Mouse (Mus musculus) midbrain, embryonic 11.5 days (tissue): ENCODE results near the gene Prkd2. TPM values are rescaled to one million over a fixed set of nuclear protein-coding genes. Genes with fewer than 3 reads are reported as not detected.

Source experiments
- ATAC-seq: fragments of 200-750 bp; cut with Nextera tagmentation; 2 replicates; pipeline ENCODE4 v1.8.0; 2017; ENCODE audit warnings: moderate TSS enrichment, moderate library complexity; ENCODE audit not compliant: low FRiP score
- DNase-seq: peaks from one replicate; pipeline ENCODE4 v3.0.0; 2015; ENCODE audit warnings: low spot score; ENCODE audit errors: missing footprints
- H3K27ac ChIP-seq: fragments of 300-500 bp; sonication (generic); 2 replicates; pipeline ENCODE4 v1.5.1; 2014; ENCODE audit warnings: low read depth, low read length
- H3K27me3 ChIP-seq: fragments of 300-500 bp; sonication (generic); 2 replicates; pipeline ENCODE4 v1.6.1; 2014; ENCODE audit warnings: mild to moderate bottlenecking, low read length, moderate library complexity, mixed read lengths; ENCODE audit not compliant: control insufficient read depth, insufficient read depth
- H3K36me3 ChIP-seq: fragments of 300-500 bp; sonication (generic); 2 replicates; pipeline ENCODE4 v1.6.1; 2014; ENCODE audit warnings: mild to moderate bottlenecking, low read length, moderate library complexity, mixed read lengths; ENCODE audit not compliant: control insufficient read depth, insufficient read depth
- H3K4me1 ChIP-seq: fragments of 300-500 bp; sonication (generic); 2 replicates; pipeline ENCODE4 v1.6.1; 2014; ENCODE audit warnings: low read length; ENCODE audit not compliant: control insufficient read depth, insufficient read depth
- H3K4me2 ChIP-seq: fragments of 300-500 bp; sonication (generic); 2 replicates; pipeline ENCODE4 v1.6.1; 2014; ENCODE audit warnings: mild to moderate bottlenecking, moderate library complexity
- H3K4me3 ChIP-seq: fragments of 300-500 bp; sonication (generic); 2 replicates; pipeline ENCODE4 v1.5.1; 2014; ENCODE audit warnings: low read depth, low read length
- H3K9ac ChIP-seq: fragments of 300-500 bp; sonication (generic); 2 replicates; pipeline ENCODE4 v1.6.1; 2014; ENCODE audit warnings: low read length
- H3K9me3 ChIP-seq: fragments of 300-500 bp; sonication (generic); 2 replicates; pipeline ENCODE4 v1.6.1; 2016; ENCODE audit warnings: low read length; ENCODE audit not compliant: control insufficient read depth
- WGBS: fragments of 180-500 bp; shearing (Covaris S2); extraction: QIAGEN DNeasy Blood & Tissue Kit; methylation state at CpG from one replicate; pipeline ENCODE4 v1.1.7; 2014; 5-methylcytosine and 5-hydroxymethylcytosine counted together
- polyA plus RNA-seq: library from polyadenylated mRNA; unstranded; fragments of >200 nt; fragmentation: Nextera tagmentation; extraction: Ambion mirVana; gene quantifications from 2 replicates; pipeline ENCODE4 v1.2.1, GENCODE M21; 2014

Prkd2 gene
- 9.2 and 10.3 TPM in 2 replicates for polyA plus RNA-seq

DNA sequence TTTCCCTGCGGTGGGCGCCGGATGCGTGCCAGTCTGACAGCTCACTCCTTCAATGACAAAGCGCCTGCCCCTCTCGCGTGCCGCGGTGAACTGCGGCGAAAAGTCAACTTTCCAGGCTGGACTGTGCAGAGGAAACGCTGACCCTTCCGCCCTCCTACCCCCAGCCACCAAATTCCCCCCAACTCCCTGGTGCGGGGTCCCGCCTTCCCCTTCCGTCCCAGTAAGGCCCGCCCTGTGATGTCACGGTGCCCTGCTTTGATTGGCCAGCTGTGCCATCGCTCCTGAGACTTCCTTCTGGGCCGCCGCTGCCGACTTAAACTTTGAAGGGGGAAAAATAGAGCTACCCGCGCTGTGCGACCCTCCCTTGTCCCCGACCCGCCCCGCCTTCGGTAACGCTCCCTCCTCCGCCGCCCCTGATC lies at the start of gene Prkd2:
Prkd2 (plus strand) TSS at position 258 of the 419 bp plus-strand sequence.
- ATAC-seq (peak; percentile 93), DNase-seq (peak; percentile 99)
- Histone ChIP-seq H3K4me2 (peak within 1 kb of the TSS; percentile 60), H3K9ac (peak within 1 kb of the TSS; percentile 61), H3K27me3 (no peaks in the 10 kb centered on the region), H3K27ac (peak within 1 kb of the TSS; percentile 22), H3K4me3 (peak within 1 kb of the TSS; percentile 47), H3K9me3 (no peaks in the 10 kb centered on the region), H3K36me3 (peaks cover 18% of the 10 kb centered on the region; the same call in 1 of the 2 replicates), H3K4me1 (peaks cover 8% of the 10 kb centered on the region)
- under 1% methylated on average over 32 of the region's 32 CpGs for WGBS

- ATAC-seq, result no peak
- Histone ChIP-seq H3K9me3 (no peaks in the 10 kb centered on the region), H3K9ac (no peak overlapping the region), H3K4me2 (no peak overlapping the region), H3K4me1 (no peaks in the 10 kb centered on the region), H3K36me3 (0 out of 2 replicates have a peak, but pooled peaks cover 8% of the 10 kb centered on the region), H3K27ac (no peak overlapping the region), H3K27me3 (no peaks in the 10 kb centered on the region), H3K4me3 (no peak overlapping the region)
- 95% methylated on average over 19 of the region's 19 CpGs for WGBS
- DNase-seq, result no peak
These were observed 49.5 kb upstream of the Prkd2 start for GRCm38 (mm10) chr7:16793010-16793725.

- no peaks in the 10 kb centered on the region for H3K27me3 ChIP-seq
- WGBS, result 93% methylated on average over 5 of the region's 5 CpGs
- 0 out of 2 replicates have a peak, but pooled peaks cover 6% of the 10 kb centered on the region for H3K36me3 ChIP-seq
- H3K4me3 ChIP-seq, result no peak overlapping the region
- no peak for DNase-seq
- no peak overlapping the region for H3K9ac ChIP-seq
- H3K9me3 ChIP-seq, result no peaks in the 10 kb centered on the region
- no peaks in the 10 kb centered on the region for H3K4me1 ChIP-seq
- no peak for ATAC-seq
- no peak overlapping the region for H3K27ac ChIP-seq
- H3K4me2 ChIP-seq, result no peak overlapping the region
These were observed 47.8 kb upstream of the Prkd2 start for GRCm38 (mm10) chr7:16794886-16795285.

GRCm38 (mm10) chr7:16804409-16805028 lies 38.2 kb upstream of the Prkd2 start:
- Histone ChIP-seq H3K4me3 (no peak overlapping the region), H3K36me3 (peaks cover 3% of the 10 kb centered on the region; the same call in 1 of the 2 replicates), H3K4me2 (no peak overlapping the region), H3K9me3 (no peaks in the 10 kb centered on the region), H3K27me3 (no peaks in the 10 kb centered on the region), H3K27ac (no peak overlapping the region), H3K4me1 (no peaks in the 10 kb centered on the region), H3K9ac (no peak overlapping the region)
- peak; percentile 63 for ATAC-seq
- WGBS, result 35% methylated on average over 8 of the region's 8 CpGs
- peak; percentile 92 for DNase-seq

DNA sequence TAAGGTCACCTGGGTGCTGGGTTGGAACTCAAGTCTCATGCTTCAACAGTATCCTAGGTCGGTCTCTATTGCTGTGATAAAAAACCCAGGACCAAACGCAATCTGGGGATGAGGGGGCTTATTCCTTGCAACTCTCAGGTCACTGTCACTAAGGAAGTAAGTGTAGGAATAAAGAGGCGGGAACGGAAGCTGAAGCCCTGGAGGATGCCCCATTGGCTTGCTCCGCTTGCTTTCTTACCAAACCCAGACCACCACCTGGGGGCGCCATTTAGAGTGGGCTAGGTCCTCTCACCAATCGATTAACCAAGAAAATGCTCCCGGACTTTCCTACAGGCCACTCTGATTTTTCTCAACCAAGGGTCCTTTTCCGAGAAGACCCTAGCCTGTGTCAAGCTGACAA lies 34.8 kb upstream of the Prkd2 start:
- 90% methylated on average over 9 of the region's 9 CpGs for WGBS

DNA sequence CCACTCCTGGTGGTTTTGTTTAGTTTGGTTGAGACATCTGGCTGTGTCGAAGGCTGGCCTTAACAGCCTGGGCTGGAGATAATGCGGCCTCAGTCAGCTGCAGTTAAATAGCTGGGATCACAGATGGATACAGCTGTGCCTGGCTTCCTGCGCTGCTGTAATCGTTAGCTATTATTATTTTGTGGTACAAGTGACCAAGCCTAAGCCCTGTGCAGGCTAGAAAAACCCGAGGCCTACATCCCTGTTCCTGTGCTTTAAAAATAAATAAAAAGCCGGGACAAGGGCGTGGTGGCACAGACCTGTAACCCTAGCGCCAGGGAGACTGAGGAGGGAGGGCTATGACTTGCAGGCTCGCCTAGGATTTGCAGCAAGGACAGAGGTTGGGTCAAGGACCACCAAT lies 34.1 kb upstream of the Prkd2 start:
- peaks cover 3% of the 10 kb centered on the region; the same call in 1 of the 2 replicates for H3K36me3 ChIP-seq
- no peak overlapping the region for H3K4me2 ChIP-seq
- no peak overlapping the region for H3K4me3 ChIP-seq
- peaks cover 12% of the 10 kb centered on the region for H3K4me1 ChIP-seq
- no peak overlapping the region for H3K9ac ChIP-seq
- peak; percentile 44 for DNase-seq
- ATAC-seq, result no peak
- no peak overlapping the region for H3K27ac ChIP-seq
- no peaks in the 10 kb centered on the region for H3K9me3 ChIP-seq
- WGBS, result 90% methylated on average over 9 of the region's 9 CpGs
- peaks cover 29% of the 10 kb centered on the region for H3K27me3 ChIP-seq

More for the DNA sequence above, 34.8 kb upstream of the Prkd2 start:
- Histone ChIP-seq H3K9me3 (no peaks in the 10 kb centered on the region), H3K9ac (no peak overlapping the region), H3K4me3 (no peak overlapping the region), H3K4me2 (no peak overlapping the region), H3K4me1 (peaks cover 12% of the 10 kb centered on the region), H3K27ac (no peak overlapping the region), H3K27me3 (peaks cover 27% of the 10 kb centered on the region), H3K36me3 (peaks cover 3% of the 10 kb centered on the region; the same call in 1 of the 2 replicates)
- ATAC-seq (no peak), DNase-seq (peak; percentile 81)

GRCm38 (mm10) chr7:16809739-16810138 lies 33.0 kb upstream of the Prkd2 start:
- ATAC-seq (peak; percentile 34; the same call in 1 of the 2 replicates), DNase-seq (peak; percentile 97)
- Histone ChIP-seq H3K36me3 (peaks cover 3% of the 10 kb centered on the region; the same call in 1 of the 2 replicates), H3K4me2 (no peak overlapping the region), H3K4me1 (peaks cover 13% of the 10 kb centered on the region), H3K9ac (no peak overlapping the region), H3K27me3 (peaks cover 29% of the 10 kb centered on the region), H3K4me3 (no peak overlapping the region), H3K9me3 (no peaks in the 10 kb centered on the region), H3K27ac (no peak overlapping the region)
- WGBS, result 34% methylated on average over 10 of the region's 10 CpGs

DNA sequence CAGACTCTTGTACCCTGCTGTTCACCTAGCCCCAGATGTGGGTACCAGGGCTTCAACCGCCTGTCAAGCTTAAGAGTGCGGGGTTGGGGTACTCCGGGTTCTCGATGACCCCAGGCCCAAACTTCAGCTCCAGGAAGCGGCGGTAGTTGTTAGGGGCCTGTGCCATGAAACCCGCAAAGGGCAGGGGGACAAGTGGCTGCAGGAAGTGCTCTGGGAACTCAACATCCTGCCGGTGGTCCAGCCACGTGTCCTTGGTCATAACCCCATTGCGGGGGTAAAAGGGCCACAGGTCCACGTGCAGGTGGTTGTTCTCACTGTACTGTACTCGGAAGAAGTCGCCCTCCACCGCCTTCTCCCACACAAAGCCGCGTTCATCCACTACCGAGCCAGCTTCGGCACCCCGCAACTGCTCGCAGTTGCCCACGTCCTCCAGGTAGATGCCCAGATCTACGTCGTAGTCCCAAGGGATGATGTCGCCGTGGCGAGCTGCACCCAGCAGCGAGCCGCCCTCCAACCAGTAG lies 32.2 kb upstream of the Prkd2 start:
- Histone ChIP-seq H3K9ac (no peak overlapping the region; the same call in 1 of the 2 replicates), H3K4me2 (peak overlapping the region; percentile 59), H3K4me1 (peaks cover 20% of the 10 kb centered on the region), H3K4me3 (peak overlapping the region; percentile 34), H3K36me3 (peaks cover 3% of the 10 kb centered on the region; the same call in 1 of the 2 replicates), H3K27me3 (peaks cover 29% of the 10 kb centered on the region), H3K9me3 (no peaks in the 10 kb centered on the region), H3K27ac (no peak overlapping the region)
- ATAC-seq, result no peak
- WGBS, result 49% methylated on average over 28 of the region's 28 CpGs
- DNase-seq, result peak; percentile 84
